Mouse (Mus musculus) cerebellum, postnatal 10 days (tissue): ENCODE measurements at regions not wholly inside any gene's neighbourhood (a gene's known extent, or its start where the extent isn't known, plus 50 kb on each side); places are given as distances from the start of the nearest gene placed in this dataset.

Source experiments
- DNase-seq, 2 experiments: peaks; one replicate each; pipeline ENCODE4 v3.0.0; 2021; ENCODE audit warnings: mixed read lengths in 2 of 2

DNA sequence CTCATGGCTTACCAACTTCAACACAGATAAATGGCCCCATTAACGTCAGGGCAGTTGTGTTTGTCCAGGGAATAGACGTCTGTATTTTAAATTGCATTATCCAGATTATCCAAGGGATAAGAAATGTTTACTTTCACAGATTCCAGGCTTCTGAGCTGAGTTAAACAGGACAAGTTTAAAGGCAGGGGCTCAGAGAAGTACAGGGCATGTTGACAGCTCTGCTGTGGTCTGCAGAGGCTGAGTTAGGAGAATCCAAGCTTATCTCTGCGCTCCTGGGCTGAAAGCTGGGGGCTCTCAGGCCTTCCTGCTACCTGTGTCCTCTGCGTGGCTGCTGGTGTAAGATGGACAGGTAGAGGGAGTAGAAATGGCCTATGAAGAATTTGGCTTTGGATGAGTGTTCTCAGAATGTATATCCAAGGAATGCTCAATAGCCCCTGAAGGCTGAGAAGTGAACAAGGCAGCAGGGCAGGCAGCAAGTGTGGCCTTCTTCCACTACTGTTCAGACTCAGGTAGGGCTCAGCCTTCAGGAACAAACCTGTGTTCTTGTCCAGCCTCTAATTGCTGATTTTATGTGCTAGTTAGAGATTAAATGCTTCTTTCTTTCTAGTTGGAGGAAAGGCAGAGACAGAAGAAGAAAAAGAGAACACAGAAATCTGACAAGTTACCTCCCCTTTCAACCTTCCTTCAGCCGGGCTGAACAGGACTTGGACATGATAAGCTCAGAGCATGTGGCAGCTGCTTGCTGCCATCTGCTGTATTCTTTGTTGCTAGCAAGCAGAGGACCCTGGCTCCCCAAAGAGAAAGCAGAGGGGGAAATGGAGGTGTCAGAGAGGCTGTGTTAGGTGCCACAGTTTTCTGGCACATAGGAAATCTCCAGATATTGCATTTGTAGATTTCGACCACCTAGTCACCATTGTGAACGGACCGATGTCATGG, 77.9 kb upstream of the Grem2 start:
- DNase-seq, result peak; percentile 66 to 69

DNA sequence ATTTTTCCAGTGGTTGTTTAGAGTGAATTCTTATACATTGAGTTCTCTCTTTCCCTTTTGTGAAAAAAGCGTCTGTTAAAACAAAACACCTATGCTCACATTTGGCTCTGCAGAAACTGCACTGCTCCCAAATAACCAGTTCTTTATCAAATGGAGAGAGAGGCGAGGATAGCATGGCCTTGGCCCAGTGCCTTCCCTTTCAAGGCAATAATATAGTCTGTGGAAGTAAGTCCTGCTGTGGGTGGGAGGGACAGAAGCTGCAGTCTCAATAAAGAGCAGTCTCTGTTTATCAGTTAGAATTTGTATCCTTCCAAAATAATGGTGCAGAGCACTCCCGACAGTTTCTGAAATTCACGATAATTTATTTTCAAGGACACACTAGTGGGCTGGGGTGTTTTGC, 70.9 kb upstream of the Grem2 start:
- DNase-seq, result no peak

DNA sequence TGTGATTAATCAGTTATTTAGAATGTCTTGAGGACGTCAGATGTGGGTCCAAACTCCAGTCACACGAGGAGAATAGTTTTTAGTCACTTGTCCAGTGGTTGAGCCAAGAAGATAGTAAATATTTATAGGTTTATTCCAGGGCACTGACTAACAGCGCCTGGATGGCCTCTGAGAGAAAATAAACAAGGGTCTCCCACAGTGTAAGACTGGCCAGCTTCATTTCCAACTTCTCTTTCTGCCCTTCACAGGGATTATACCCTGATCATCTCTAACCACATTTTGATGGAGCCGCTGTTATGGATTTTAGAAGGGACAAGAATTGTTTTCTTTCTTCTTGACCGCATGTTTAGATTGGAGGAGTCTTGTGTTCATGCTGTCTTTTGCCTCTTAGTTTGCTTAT, 67.0 kb upstream of the Grem2 start:
- DNase-seq, result no peak

DNA sequence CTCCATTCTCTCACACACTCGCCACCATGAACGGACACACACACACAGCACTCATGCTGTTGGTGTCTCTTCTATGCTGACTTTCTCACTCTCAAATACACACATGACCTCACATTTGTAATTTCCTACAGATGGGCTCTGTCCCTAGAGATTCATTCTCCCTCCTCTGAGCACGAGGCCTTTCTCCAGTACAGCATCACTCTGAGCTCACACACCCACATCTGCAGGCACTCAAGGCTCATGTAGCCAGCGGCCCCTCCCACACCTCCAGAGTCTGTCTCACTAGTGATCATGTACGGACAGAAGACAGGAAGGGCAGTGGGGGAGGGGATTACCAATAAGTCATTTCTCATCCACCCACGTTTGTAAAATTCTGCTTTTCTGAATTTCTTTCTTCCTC, 50.3 kb upstream of the Grem2 start:
- DNase-seq, result no peak
